Mouse (Mus musculus) embryonic facial prominence, embryonic 13.5 days (tissue): Measurements from ENCODE around the gene Arid4a. TPM values are rescaled to one million over a fixed set of nuclear protein-coding genes. Genes with fewer than 3 reads are reported as not detected.

Experiments used
- ATAC-seq: fragments of 200-750 bp; cut with Nextera tagmentation; 2 replicates; pipeline ENCODE4 v1.8.0; 2017; ENCODE audit warnings: low read depth; ENCODE audit not compliant: insufficient number of reproducible peaks, insufficient read depth, low FRiP score, low TSS enrichment
- H3K27ac ChIP-seq: fragments of 300-500 bp; sonication (generic); 2 replicates; pipeline ENCODE4 v1.5.1; 2015; ENCODE audit warnings: moderate library complexity, mild to moderate bottlenecking, inconsistent platforms
- H3K27me3 ChIP-seq: fragments of 300-500 bp; sonication (generic); 2 replicates; pipeline ENCODE4 v1.6.1; 2015; ENCODE audit warnings: mild to moderate bottlenecking, inconsistent platforms
- H3K36me3 ChIP-seq: fragments of 300-500 bp; sonication (generic); 2 replicates; pipeline ENCODE4 v1.6.1; 2015; ENCODE audit warnings: mild to moderate bottlenecking, inconsistent platforms
- H3K4me1 ChIP-seq: fragments of 300-500 bp; sonication (generic); 2 replicates; pipeline ENCODE4 v1.6.1; 2015; ENCODE audit warnings: inconsistent platforms
- H3K4me2 ChIP-seq: fragments of 300-500 bp; sonication (generic); 2 replicates; pipeline ENCODE4 v1.6.1; 2015; ENCODE audit warnings: moderate library complexity, mild to moderate bottlenecking, inconsistent platforms
- H3K4me3 ChIP-seq: fragments of 300-500 bp; sonication (generic); 2 replicates; pipeline ENCODE4 v1.5.1; 2015; ENCODE audit warnings: mild to moderate bottlenecking, inconsistent platforms
- H3K9ac ChIP-seq: fragments of 300-500 bp; sonication (generic); 2 replicates; pipeline ENCODE4 v1.6.1; 2015; ENCODE audit warnings: mild to moderate bottlenecking, inconsistent platforms
- H3K9me3 ChIP-seq: fragments of 300-500 bp; sonication (generic); 2 replicates; pipeline ENCODE4 v1.6.1; 2016; ENCODE audit warnings: inconsistent platforms
- WGBS: fragments of 180-500 bp; shearing (Covaris S2); methylation state at CpG from one replicate; pipeline ENCODE4 v1.1.7; 2015; ENCODE audit warnings: mixed read lengths; 5-methylcytosine and 5-hydroxymethylcytosine counted together
- polyA plus RNA-seq: library from polyadenylated mRNA; unstranded; fragments of >200 nt; fragmentation: Nextera tagmentation; extraction: Ambion mirVana; gene quantifications from 2 replicates; pipeline ENCODE4 v1.2.1, GENCODE M21; 2015

Arid4a gene
- polyA plus RNA-seq, 1 experiment from 2014 or later: 44.3 TPM

GRCm38 (mm10) chr12:71123286-71123685 is 107.5 kb downstream of the Arid4a start:
- H3K9ac ChIP-seq: no peak overlapping the region

GRCm38 (mm10) chr12:71135581-71135980 is 119.8 kb downstream of the Arid4a start:
- H3K27ac ChIP-seq: no peak overlapping the region
- H3K9ac ChIP-seq: peak overlapping the region; percentile 91
- WGBS: 26% methylated on average over 5 of the region's 5 CpGs
- ATAC-seq: no peak
- H3K27me3 ChIP-seq: no peaks in the 10 kb centered on the region
- peaks cover 27% of the 10 kb centered on the region for H3K4me1 ChIP-seq
- peak overlapping the region; percentile 96 for H3K4me3 ChIP-seq
- H3K36me3 ChIP-seq: peaks cover 32% of the 10 kb centered on the region
- peak overlapping the region; percentile 84 for H3K4me2 ChIP-seq
- H3K9me3 ChIP-seq: no peaks in the 10 kb centered on the region

More at GRCm38 (mm10) chr12:71123286-71123685, 107.5 kb downstream of the Arid4a start:
- Histone ChIP-seq H3K4me3 (no peak overlapping the region), H3K9me3 (no peaks in the 10 kb centered on the region), H3K4me1 (no peaks in the 10 kb centered on the region), H3K36me3 (peaks cover 37% of the 10 kb centered on the region), H3K4me2 (no peak overlapping the region), H3K27me3 (no peaks in the 10 kb centered on the region), H3K27ac (no peak overlapping the region)
- ATAC-seq: no peak
- 90% methylated on average over 9 of the region's 9 CpGs for WGBS

- H3K4me2 ChIP-seq: peak within 1 kb of the TSS; percentile 84
- WGBS: under 1% methylated on average over 52 of the region's 52 CpGs
- H3K9ac ChIP-seq: peak within 1 kb of the TSS; percentile 91
- peak within 1 kb of the TSS; percentile 96 for H3K4me3 ChIP-seq
- H3K36me3 ChIP-seq: peaks cover 33% of the 10 kb centered on the region
- no peaks in the 10 kb centered on the region for H3K27me3 ChIP-seq
- ATAC-seq: peak; percentile 73; the same call in 1 of the 2 replicates
- peaks cover 27% of the 10 kb centered on the region for H3K4me1 ChIP-seq
- H3K9me3 ChIP-seq: no peaks in the 10 kb centered on the region
- H3K27ac ChIP-seq: peak within 1 kb of the TSS; percentile 72
Observed at GRCm38 (mm10) chr12:71136130-71136973, 120.6 kb downstream of the Arid4a start, which contains the start of the genes Timm9 and 2700049A03Rik. Gene Timm9 (minus strand): TSS chr12:71136684. Gene 2700049A03Rik (plus strand): TSS chr12:71136848.

GRCm38 (mm10) chr12:71136974-71137491 is 121.2 kb downstream of the Arid4a start:
- Histone ChIP-seq H3K36me3 (peaks cover 35% of the 10 kb centered on the region), H3K9me3 (no peaks in the 10 kb centered on the region), H3K27ac (peak overlapping the region; percentile 72), H3K4me3 (peak overlapping the region; percentile 96), H3K27me3 (no peaks in the 10 kb centered on the region), H3K9ac (peak overlapping the region; percentile 91), H3K4me1 (peaks cover 27% of the 10 kb centered on the region), H3K4me2 (peak overlapping the region; percentile 84)
- WGBS: under 1% methylated on average over 30 of the region's 30 CpGs
- peak; percentile 83 for ATAC-seq

GRCm38 (mm10) chr12:71137686-71138085 is 121.9 kb downstream of the Arid4a start:
- H3K27me3 ChIP-seq: no peaks in the 10 kb centered on the region
- peaks cover 27% of the 10 kb centered on the region for H3K4me1 ChIP-seq
- H3K4me2 ChIP-seq: peak overlapping the region; percentile 84
- ATAC-seq: no peak
- H3K9ac ChIP-seq: peak overlapping the region; percentile 72
- peak overlapping the region; percentile 96 for H3K4me3 ChIP-seq
- 6% methylated on average over 11 of the region's 11 CpGs for WGBS
- no peak overlapping the region for H3K27ac ChIP-seq
- no peaks in the 10 kb centered on the region for H3K9me3 ChIP-seq
- H3K36me3 ChIP-seq: peaks cover 35% of the 10 kb centered on the region

GRCm38 (mm10) chr12:71139258-71139828 is 123.6 kb downstream of the Arid4a start:
- WGBS: 77% methylated on average over 5 of the region's 5 CpGs
- Histone ChIP-seq H3K9me3 (no peaks in the 10 kb centered on the region), H3K36me3 (peaks cover 45% of the 10 kb centered on the region), H3K4me2 (peak overlapping the region; percentile 84), H3K4me3 (0 out of 2 replicates have a peak overlapping the region, but pooled peaks have one; percentile 96), H3K4me1 (peaks cover 27% of the 10 kb centered on the region), H3K27me3 (no peaks in the 10 kb centered on the region), H3K27ac (no peak overlapping the region), H3K9ac (no peak overlapping the region)
- no peak for ATAC-seq

GRCm38 (mm10) chr12:71141189-71141588 is 125.4 kb downstream of the Arid4a start:
- no peak overlapping the region for H3K9ac ChIP-seq
- no peak overlapping the region for H3K27ac ChIP-seq
- H3K4me1 ChIP-seq: peaks cover 17% of the 10 kb centered on the region
- no peak for ATAC-seq
- no peaks in the 10 kb centered on the region for H3K9me3 ChIP-seq
- H3K4me3 ChIP-seq: no peak overlapping the region
- no peaks in the 10 kb centered on the region for H3K27me3 ChIP-seq
- H3K4me2 ChIP-seq: no peak overlapping the region
- peaks cover 62% of the 10 kb centered on the region for H3K36me3 ChIP-seq

- 83% methylated on average over 3 of the region's 3 CpGs for WGBS
- peaks cover 73% of the 10 kb centered on the region for H3K36me3 ChIP-seq
Observed at GRCm38 (mm10) chr12:71147641-71148040, 131.9 kb downstream of the Arid4a start.

More at GRCm38 (mm10) chr12:71147641-71148040, 131.9 kb downstream of the Arid4a start:
- H3K4me3 ChIP-seq: no peak overlapping the region
- no peaks in the 10 kb centered on the region for H3K4me1 ChIP-seq
- no peak overlapping the region for H3K4me2 ChIP-seq
- H3K27ac ChIP-seq: no peak overlapping the region
- ATAC-seq: no peak
- no peaks in the 10 kb centered on the region for H3K27me3 ChIP-seq
- no peak overlapping the region for H3K9ac ChIP-seq
- H3K9me3 ChIP-seq: no peaks in the 10 kb centered on the region

Other genes with a start within 250 kb of the Arid4a start
- 70.6 and 72.0 TPM in 2 replicates for gene Frmd6, start 190.5 kb upstream of the Arid4a start, polyA plus RNA-seq
- gene Actr10, start 78.1 kb upstream of the Arid4a start, polyA plus RNA-seq: 201 and 244 TPM in 2 replicates
- gene Psma3, start 41.4 kb upstream of the Arid4a start, polyA plus RNA-seq: 638 and 649 TPM in 2 replicates
- not detected in 2 replicates for gene Tomm20l, start 95.4 kb downstream of the Arid4a start, polyA plus RNA-seq
- gene Timm9, start 120.7 kb downstream of the Arid4a start, polyA plus RNA-seq: 85.9 and 91.1 TPM in 2 replicates
- 15.7 and 18.6 TPM in 2 replicates for gene 2700049A03Rik, start 120.9 kb downstream of the Arid4a start, polyA plus RNA-seq